Mouse (Mus musculus) liver, adult (tissue): ENCODE data around the gene Fstl4.

Experiments used
- GATA4 ChIP-seq: IDR thresholded peaks from 2 replicates; pipeline ENCODE4 v1.6.1; 2014; ENCODE audit warnings: mild to moderate bottlenecking, low read length; ENCODE audit not compliant: insufficient replicate concordance

The Fstl4 gene

DNA sequence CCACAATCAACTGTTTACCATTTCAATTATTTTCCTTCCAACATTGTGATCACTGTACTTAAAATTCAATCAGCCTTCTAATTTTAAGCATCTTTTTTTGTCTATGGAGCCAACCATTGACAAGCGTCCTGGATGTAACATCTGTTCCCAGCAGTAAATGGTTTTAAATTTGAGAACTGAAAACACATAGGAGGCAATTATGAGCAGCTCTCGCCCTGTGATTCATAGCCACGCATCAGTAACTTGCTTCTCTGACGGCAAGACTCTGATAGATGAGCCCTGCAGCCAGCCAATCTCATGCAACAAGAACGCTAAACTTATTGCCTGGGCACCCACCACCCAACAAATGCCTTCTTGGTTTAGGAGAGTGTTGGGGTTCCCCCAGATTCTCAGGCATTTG, 467.4 kb downstream of the Fstl4 start:
- TF ChIP-seq GATA4: no peak

DNA sequence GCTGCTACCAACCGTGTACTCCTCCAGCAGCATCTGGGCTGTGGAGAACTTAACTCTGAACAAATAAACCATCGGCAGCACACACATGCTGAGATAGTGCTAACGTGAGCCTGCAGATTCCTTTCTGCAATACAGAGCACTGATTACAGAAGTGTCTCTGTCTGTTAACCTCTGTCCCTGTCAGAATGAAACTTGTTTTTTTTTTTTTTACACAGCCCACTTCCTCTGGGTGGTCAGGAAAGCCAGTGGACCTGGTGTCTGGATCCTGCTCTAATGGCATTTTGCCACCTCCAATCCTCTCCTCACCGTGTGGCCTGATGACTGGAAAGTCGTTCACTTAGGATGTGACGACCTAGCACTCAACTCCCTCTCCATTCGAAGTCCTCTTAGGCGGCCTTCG, 469.2 kb downstream of the Fstl4 start:
- no peak for TF ChIP-seq GATA4
